Mouse (Mus musculus) gonadal fat pad, adult 2 months (tissue): ENCODE data around the gene Zbtb48. TPM values are rescaled to one million over a fixed set of nuclear protein-coding genes. Genes with fewer than 3 reads are reported as not detected.
"Not testable (repeated sequence)": the region's sequence is repeated elsewhere in the genome, so short reads cannot be mapped to it uniquely, and the experiment has no call there.

Experiments used
- DNase-seq: peaks from one replicate; pipeline ENCODE4 v3.0.0-alpha.2; 2012; ENCODE audit warnings: low read depth
- polyA plus RNA-seq: library from polyadenylated mRNA; depleted of rRNA; stranded (reverse); fragments of >200 nt; gene quantifications from 2 replicates; pipeline ENCODE4 v1.2.3, GENCODE M21; 2012; rRNA removed

The Zbtb48 gene
- polyA plus RNA-seq, result 9.8 and 12.8 TPM in 2 replicates

- no peak for DNase-seq
Observed at GRCm38 (mm10) chr4:152027524-152027923, at the start of gene Zbtb48. Zbtb48 (minus strand) TSS chr4:152027671.

GRCm38 (mm10) chr4:152077191-152077590 is 49.7 kb upstream of the Zbtb48 start:
- no peak for DNase-seq

- no peak for DNase-seq
Observed at GRCm38 (mm10) chr4:152074548-152074947, 47.1 kb upstream of the Zbtb48 start.

GRCm38 (mm10) chr4:152073715-152074114 is 46.2 kb upstream of the Zbtb48 start:
- DNase-seq, result no peak

GRCm38 (mm10) chr4:152072655-152073054 is 45.2 kb upstream of the Zbtb48 start:
- DNase-seq, result no peak

- no peak for DNase-seq
Observed at GRCm38 (mm10) chr4:152072121-152072601, 44.7 kb upstream of the Zbtb48 start, which contains the start of gene Plekhg5. Plekhg5 (plus strand) TSS chr4:152072498.

- no peak for DNase-seq
Observed at GRCm38 (mm10) chr4:152070494-152071396, 43.3 kb upstream of the Zbtb48 start.

- no peak for DNase-seq
Observed at GRCm38 (mm10) chr4:152069245-152069644, 41.8 kb upstream of the Zbtb48 start.

- no peak for DNase-seq
Observed at GRCm38 (mm10) chr4:152068166-152068724, 40.8 kb upstream of the Zbtb48 start.

GRCm38 (mm10) chr4:152067280-152067679 is 39.8 kb upstream of the Zbtb48 start:
- no peak for DNase-seq

- DNase-seq, result no peak
Observed at GRCm38 (mm10) chr4:152062390-152063110, 35.1 kb upstream of the Zbtb48 start.

GRCm38 (mm10) chr4:152044609-152045008 is 17.1 kb upstream of the Zbtb48 start:
- DNase-seq, result no peak

- DNase-seq, result no peak
Observed at GRCm38 (mm10) chr4:152043171-152043570, 15.7 kb upstream of the Zbtb48 start.

- no peak for DNase-seq
Observed at GRCm38 (mm10) chr4:152041924-152042641, 14.6 kb upstream of the Zbtb48 start.

GRCm38 (mm10) chr4:152039831-152040310 is 12.4 kb upstream of the Zbtb48 start:
- no peak for DNase-seq

GRCm38 (mm10) chr4:152038985-152039830 is 11.7 kb upstream of the Zbtb48 start, which contains the start of gene Nol9:
Nol9 (plus strand) TSS chr4:152039321.
- no peak for DNase-seq

GRCm38 (mm10) chr4:152038225-152038984 is 10.9 kb upstream of the Zbtb48 start, which contains the start of gene Tas1r1:
Tas1r1 (minus strand) TSS chr4:152038568.
- no peak for DNase-seq

GRCm38 (mm10) chr4:152036464-152036863 is 9.0 kb upstream of the Zbtb48 start:
- DNase-seq, result not testable (repeated sequence)

GRCm38 (mm10) chr4:152032922-152033321 is 5.5 kb upstream of the Zbtb48 start:
- no peak for DNase-seq
